Mouse (Mus musculus): ENCODE results near the gene Kras. TPM values are rescaled to one million over a fixed set of nuclear protein-coding genes. Genes with fewer than 3 reads are reported as not detected.
A peak's percentile ranks its signal among the peaks of the same experiment; 100 is the strongest.

Kras gene
- total RNA-seq, 2 experiments from 2014 or later, result 85.5 to 94.1 TPM

DNA sequence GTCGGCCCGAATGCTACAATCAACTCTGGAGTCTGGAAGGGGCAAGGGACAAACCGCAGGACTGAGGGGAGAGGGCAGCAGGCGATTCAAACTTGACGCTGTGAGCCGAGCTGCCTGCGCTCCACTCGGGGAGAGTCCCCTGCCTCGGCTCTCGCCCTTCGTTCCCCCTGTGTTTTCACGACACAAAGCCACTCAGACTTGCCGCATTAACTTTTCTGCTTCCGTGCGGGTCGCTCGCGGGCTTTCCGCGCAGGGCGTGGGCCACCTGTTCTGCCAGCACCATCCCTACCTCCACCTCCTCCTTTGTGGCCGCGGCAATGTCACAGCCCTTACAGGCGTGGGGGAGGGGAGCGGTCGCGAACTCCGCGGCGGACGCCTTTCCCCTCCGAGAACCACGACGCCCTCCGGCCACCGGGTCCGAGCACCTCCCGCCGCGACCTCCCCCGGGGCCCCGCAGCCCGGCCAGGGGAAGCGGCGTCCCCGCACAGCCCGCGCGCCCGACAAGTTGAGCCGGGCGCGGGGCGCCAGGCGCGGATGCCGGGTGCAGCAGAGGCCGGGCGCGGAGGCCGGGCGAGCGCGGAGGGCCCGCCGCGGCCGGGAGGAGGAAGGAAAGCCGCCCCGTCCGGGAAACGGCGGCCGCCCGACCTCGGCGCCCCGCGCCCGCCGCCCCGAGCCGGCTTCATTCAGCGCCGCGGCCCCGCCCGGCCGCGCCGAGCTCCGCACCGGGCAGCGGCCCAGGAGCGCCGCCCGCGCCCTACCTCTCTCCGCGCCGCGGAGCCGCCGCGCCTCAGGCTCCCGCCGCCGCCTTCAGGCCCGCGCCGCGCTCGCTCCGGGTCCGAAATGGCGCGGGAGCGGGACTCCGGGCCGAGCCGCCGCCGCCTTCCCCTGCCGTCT lies 501 bp downstream of the Kras start:
- DNase-seq (ENCODE audit: low spot score in 2 of 2), result peak; percentile 41 to 63

DNA sequence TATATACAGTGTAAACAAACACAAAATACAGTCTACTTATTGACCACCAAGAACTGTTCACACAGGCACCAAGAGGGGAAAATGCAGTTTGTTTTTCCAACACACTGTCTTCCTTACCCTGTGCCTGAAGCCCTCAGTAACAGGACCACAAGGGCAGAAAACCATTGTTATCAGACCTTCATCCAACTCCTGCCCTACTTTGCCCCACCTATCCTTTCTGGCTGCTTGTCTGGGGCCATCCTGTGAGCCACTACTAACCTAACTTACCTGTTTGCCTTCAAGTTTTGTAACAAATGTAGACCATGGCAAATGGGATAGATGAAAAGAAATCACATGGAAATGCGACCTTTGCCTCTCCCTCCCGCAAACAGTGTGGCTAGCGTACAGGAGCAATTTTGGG lies 2.2 kb downstream of the Kras start:
- no peak for DNase-seq (ENCODE audit: low spot score in 2 of 2)

DNA sequence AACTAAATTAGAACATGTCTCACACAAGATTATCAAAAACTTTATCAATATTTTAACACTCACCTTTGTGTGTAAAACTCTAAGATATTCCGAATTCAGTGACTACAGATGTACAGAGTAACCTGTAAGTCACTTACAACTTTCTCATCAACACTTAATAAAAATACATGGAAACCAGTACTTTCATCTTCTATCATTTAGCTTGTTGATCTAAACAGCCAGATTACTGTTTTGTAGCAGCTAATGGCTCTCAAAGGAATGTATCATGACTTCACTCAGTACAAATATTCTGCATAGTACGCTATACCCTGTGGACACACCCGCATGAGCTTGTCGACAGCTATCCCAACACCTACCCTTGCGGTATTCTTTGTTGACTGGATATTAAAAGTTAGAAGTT lies 3.2 kb downstream of the Kras start:
- DNase-seq (ENCODE audit: low spot score in 2 of 2), result no peak

DNA sequence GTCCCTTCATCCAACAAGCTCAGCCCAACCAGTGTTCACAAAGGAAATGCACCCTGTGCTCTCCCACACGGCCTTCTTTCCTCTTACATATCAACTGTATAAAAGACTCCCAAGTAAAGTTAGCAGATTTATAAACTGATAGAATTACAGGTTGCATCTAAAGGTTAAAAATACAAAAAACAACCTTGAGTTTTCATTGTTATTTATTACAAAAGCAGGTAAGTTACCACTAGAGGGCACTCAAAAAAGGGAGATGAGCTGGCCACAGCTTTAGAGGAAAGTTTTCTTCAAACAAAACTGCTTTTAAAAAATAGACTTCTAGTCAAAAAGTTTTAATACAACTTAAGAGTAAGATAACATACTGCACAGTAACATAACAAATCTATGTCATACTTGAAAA lies 7.5 kb downstream of the Kras start:
- DNase-seq (ENCODE audit: low spot score in 2 of 2), result no peak

DNA sequence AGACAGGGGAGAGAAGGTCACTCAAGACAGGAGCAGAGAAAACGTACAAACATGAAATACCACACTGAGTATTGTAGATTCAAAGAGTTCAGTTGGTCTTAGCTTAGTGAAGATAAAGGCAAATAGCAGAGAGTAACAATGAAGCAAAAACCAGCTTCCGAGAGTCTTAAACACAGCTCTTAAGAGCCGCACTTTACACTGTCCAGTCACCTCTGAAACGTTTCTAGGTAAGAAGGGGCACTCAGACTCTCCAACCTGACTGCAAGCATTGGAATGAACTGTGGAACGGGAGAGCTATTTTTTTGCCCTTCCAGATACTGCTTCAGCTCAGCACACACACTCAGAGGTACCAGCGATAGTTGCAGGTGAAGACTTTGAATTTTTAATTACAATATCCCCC lies 9.8 kb downstream of the Kras start:
- no peak for DNase-seq (ENCODE audit: low spot score in 2 of 2)

DNA sequence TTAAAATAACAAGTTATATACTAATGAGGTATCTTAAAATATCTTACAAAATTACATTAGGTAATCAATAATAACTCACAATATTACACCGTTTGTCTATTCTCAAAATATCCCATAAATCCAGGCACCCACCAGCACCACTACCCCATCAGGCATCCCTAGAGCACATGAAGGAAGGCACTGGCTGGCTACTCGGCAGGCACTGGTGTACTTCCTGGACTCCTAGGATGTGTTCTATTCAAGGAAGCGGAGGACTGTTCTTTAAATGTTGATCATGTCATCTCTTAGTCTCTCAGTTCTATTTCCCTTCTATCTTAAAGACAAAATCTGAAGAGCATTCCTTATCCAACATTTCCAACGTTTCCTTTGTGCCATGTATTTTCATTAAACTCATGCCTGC lies 12.9 kb downstream of the Kras start:
- DNase-seq (ENCODE audit: low spot score in 2 of 2), result no peak

DNA sequence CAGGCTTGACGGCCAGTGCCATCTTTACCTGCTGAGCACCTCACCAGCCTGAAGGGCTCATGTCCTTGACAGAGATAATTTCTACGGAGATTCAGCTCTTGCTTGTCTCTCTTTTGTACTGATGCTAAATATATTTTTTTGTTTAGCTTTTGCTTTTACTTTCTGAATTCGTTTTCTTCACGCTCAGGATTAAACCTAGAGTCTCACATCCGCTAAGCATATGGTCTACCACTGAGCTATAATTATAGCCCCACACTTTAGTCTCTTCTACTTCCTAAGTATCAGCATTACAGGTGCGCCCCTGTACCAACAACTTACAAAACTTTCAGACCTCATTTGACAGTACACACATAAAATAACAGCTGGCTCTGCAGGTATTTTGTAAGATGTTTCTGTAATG lies 14.7 kb downstream of the Kras start:
- no peak for DNase-seq (ENCODE audit: low spot score in 2 of 2)

DNA sequence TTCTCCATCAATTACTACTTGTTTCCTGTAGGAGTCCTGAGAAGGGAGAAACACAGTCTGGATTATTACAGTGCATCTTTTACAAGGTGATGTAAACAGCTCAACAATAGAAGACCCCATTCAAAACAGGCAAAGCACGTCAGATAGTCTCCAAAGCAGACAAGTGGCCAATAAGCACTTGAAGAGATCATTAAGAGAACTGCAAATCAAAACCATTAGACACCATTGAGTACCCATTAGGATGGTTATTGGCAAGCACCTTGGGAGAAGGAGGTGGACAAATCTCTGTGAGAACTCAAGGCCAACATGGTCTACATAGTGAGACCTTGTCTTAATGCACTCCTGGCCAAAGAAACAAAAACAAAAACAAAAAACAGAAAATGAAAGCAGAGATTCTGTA lies 15.6 kb downstream of the Kras start:
- DNase-seq (ENCODE audit: low spot score in 2 of 2), result no peak

DNA sequence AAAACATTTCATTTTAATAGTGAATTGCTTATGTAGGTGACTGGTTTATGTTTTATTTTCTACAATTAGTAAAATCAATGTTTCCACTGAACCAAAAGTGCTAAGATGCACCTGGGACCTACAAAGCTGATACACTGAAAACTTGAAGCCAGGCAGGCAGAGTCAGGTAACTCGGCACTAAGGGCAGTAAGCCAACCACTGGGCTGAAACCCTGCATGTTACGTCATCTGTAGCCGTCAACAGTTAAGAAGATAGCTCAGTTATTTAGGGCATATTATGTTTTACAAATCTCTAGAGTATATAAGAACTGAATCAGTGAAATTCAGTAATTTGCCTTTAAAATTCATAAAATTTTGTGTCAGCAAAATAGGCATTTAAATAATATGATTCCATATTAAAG lies 23.7 kb downstream of the Kras start:
- DNase-seq (ENCODE audit: low spot score in 2 of 2), result no peak

DNA sequence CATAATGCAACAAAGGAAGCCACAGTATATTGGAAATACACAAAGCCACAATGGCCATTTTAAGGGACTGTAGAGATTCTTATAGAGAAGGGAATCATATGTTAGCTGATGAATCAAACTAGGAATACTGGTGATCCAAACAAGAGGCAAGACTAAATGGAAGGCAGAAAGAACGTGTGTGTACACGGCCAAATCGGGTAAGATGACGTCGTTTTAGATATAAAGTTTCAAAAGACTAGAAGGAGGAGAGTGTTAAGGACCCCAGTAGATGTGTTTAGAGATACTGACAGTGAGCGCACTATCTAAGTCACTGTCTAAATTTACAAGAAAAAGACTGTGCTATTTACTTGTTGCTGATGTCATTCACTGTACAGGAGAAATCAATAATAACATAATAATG lies 25.8 kb downstream of the Kras start:
- no peak for DNase-seq (ENCODE audit: low spot score in 2 of 2)

DNA sequence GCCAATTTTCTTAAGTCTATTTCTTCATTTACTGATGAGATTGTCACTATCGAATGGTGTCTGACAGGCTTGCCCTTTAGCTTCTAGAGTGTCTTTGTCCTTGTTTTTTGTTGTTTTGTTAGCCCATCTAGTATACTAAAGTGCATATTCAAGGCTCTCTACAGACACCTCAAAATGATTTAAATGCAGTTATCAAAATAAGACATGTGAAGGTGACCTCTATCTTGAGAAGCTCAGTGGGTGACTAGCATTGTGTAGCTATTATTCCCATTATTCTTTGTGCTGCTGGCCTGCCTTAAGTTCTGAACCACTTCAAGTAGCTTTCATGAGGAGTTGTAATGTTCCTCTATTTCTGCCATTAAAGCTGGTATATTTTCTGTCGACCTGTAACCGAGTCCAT lies 34.2 kb downstream of the Kras start:
- DNase-seq (ENCODE audit: low spot score in 2 of 2), result no peak

DNA sequence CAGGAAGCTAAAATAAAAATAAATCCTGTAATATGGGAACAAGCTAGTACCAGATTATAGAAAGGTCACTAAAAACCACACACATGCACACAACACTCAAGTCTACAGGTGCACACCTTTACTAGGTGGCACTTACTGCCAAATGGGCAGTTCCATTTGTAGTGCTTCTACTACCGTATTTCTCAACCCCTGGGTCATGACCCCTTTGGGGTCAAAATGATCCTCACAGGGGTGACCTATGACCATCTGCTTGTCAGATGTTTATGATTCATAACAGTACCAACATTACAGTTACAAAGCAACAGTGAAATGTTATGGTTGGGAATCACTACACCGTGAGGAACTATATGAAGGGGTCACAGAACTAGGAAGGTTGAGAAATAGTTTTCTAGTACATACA lies 36.1 kb downstream of the Kras start:
- DNase-seq (ENCODE audit: low spot score in 2 of 2), result no peak

DNA sequence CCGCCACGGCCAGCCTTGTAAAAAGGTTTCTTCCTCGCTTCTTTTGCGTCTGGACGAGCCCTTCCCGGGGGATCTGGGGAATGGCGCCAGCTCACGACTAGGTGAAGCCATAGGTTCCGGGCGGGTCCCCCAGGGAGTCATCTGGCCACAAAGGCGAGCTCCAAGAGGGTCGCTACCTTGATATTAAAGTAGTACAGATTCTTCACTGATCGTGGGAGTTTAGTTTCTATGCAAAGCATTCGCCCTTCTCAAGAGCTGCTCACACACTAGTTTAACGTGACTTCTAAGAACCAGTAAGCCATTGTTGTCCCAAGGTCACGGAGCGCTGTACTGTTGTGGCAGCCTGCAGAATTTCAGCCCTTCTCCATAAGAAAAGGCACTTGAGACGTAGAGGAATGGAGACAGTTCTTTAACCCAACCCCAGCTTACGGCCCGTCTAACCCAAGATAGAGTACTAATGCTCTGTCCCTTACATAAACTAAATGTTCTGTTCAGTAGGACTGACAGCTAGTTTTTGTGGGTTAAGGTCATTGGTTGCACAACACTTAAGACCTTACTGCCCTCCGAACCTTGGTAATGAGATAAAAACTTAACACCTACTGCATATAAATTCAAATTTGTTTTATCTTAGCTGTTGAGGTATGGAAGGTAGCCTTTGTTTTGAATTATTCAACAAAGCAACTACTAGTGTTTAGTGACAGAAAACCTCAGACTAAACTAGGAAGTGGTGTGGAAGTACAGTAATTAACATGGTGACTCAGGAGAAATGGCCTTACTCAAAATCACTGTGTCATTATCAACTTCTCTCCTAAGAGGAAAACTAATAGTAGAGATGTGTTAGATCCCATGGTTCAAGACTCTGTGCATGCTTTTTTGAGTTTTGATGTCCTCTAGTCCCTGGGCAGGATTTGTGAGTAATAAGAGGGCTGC lies 38.4 kb downstream of the Kras start:
- no peak for DNase-seq (ENCODE audit: low spot score in 2 of 2)

DNA sequence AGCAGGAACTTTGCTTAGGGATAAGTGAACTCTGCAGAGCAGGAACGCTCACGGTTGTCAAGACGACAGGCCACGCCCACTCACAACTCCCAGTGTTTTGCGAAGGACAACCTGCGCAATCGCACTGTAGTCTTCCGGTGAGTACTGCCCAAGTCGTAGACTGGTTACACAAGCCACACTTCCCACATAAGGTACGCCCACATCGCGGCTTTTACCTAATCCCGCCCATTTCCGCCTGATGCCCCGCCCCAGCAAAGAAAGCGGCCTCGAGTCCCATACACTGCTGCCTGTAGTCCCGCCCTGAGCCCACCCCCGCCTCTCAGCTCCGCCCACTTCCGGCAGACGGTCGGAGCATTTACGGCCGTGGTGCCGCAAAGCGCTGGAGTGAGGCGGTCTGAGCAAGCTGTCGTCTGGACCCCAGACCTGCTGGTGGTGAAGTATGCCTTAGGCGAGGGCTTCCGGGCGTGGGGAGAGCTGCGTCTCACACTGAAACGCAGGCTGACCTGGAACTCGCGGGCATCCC lies 39.2 kb downstream of the Kras start, which contains the start of the genes Casc1 and Etfrf1:
Casc1 (minus strand) TSS at position 190 of the 523 bp plus-strand sequence.
Etfrf1 (plus strand) TSS at position 319 of the 523 bp plus-strand sequence.
- DNase-seq (ENCODE audit: low spot score in 2 of 2), result peak; percentile 95 to 96

DNA sequence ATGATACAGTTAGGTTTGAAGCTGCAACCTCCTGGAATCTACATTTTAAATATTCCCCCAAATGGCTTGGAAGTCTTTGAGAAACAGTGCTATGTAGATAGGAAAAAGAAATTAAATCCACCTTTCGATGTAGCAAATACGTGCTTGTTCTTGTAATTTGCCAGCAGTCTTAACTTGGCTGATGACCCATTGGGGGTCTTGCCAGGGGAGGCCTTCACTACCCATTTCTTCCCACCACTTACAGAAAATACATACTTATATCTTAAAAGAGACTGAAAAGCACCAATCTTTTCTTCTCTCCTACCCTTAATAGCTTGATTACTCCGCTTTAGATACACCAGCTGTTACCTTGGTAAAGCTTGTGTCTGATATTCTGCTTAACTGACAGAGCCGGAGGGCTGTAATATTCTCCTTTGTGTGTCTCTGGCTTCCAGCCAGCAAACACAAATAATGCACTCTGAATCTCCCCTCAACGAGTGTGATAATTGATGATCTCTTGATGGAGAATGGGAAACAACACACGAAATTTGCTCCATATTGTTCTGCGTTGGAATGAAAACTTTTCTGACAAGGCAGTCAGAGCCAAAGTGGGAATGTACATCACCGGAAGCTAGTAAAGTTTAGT lies 39.9 kb downstream of the Kras start:
- DNase-seq (ENCODE audit: low spot score in 2 of 2), result no peak

DNA sequence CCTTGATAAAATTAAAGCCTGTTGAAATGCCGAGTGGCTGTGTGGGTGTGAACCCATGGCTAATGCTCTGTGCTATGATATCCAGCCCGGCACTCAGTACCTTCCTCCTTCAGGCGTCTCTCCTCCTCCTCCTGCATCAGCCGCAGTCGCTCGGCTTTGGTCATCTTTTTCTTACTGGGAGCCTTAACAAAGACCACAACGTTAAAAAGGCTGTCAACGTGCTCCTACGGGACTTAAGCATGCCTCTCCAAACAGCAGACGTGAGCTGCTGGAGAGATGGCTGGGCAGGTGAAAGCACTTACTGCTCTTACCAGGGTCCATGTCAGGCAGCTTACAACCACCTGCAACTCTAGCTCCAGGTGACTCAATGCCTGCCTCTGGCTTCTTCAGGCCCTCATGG lies 44.9 kb downstream of the Kras start:
- DNase-seq (ENCODE audit: low spot score in 2 of 2), result no peak

DNA sequence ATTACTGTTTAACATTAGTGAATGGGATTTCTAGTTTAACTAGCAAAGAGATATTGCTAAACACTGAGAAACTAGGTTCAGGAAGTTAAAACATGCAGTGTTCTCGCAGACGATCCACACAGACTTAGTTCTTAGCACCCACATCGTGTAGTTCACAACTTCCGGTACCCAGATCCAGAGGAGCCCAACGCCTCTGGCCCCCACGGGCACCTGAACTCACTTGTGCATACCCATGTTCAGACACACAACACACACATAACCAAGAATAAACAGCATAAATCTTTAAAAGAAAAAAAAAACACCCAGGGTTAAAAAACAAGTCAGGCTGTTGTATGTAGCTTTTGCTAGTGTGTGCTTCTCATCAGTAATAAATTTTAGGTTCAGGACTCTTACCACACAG lies 45.6 kb downstream of the Kras start:
- DNase-seq (ENCODE audit: low spot score in 2 of 2), result no peak

DNA sequence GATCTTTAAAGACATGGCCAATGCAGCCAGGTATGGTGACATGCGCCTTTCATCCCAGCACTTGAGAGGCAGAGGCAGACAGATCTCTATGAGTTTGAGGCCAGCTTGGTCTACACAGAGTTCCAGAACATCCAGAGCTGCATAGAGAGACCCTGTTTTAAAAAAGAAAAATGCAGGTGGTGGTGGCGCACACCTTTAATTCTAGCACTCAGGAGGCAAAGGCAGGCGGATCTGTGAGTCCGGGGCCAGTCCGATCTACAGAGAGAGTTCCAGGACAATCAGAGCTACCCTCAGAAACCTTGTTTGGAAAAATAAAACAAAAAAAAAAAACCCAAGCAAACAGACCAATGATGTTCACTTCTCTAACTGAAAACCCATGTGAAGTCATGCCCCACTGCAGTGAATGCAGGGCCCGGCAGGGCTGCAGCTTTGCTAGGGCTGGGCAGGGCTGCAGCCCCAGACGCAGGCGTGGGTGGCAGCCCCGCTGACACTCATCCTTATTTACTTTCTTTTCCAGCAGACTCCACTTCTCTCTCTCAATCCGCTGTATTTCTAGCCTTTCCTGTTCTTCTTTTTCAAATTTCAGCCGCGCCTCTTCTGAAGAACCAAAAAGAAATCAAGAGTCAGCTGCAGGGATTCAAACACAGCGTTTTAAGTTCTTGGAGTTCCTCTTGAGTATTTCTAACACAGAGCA lies 47.5 kb downstream of the Kras start:
- DNase-seq (ENCODE audit: low spot score in 2 of 2), result no peak

DNA sequence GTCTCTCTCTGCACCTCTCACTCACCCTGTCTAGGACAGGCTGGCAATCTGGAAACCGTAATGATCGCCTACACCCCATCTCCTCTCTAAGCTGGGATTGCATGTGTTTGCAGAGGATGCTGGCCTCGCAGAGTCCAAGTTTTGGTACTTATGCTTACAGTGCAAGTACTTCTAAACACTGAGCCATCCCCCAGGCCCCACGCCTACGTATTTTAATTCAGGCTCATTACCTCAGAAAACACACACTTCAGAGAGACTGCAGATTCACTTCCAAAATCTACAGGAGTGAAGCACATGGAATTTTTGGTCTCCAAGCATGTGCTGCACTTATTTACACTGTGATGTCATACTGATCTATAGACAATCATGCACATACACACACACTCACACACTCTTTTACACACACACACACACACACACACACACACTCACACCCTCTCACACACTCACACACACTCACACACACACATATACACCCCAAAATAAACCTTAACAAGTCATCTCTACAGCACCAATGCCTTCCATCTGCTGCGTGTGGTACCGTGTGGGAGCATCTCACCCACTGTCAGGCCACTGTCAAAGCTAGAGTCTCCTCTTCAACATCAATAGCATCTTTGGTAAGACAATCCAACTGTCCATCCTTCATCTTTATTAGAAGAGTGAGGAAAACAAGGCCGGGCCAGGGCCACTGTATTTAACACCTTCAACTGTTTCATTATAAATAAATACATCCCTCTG lies 51.9 kb downstream of the Kras start:
- DNase-seq (ENCODE audit: low spot score in 2 of 2), result no peak

DNA sequence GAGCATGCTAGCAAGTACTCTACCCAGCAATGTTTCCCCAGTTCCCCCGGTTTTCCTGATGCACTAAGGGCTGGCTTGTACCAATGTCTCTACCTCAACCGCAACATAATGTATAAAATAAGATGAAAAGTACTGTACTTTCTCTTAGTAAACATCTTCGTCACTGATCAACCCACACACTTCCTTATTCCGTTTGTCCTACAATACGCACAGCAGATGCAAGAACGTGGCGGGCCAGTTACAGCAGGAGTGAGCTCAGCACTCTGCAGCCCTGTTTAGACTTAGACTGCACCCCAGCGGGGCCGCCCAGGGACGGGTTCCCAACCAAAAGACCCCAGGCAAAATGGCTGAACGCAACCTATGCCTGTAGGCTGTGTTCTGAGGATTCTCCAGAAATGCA lies 56.6 kb downstream of the Kras start:
- no peak for DNase-seq (ENCODE audit: low spot score in 2 of 2)

All from layer of hippocampus, postnatal 10 days (tissue).